Mouse (Mus musculus) left cerebral cortex, postnatal 25 days (tissue): Measurements from ENCODE around the gene Kdm4a. TPM values are rescaled to one million over a fixed set of nuclear protein-coding genes. Genes with fewer than 3 reads are reported as not detected.

ENCODE experiments used
- DNase-seq, 2 experiments: peaks; one replicate each; pipeline ENCODE4 v3.0.0; 2022; ENCODE audit warnings: low spot score in 2 of 2, mixed read lengths in 1 of 2
- intact Hi-C: fragments of 180-260 bp; cut with DNase I; formaldehyde crosslinking; loops from one replicate; pipeline ENCODE4 v1.15.1; 2025
- total RNA-seq, 2 experiments: library from RNA; stranded (reverse); gene quantifications; 2 replicates each; pipeline ENCODE4 v1.2.3; 2021

The Kdm4a gene
- total RNA-seq, 2 experiments from 2014 or later, result 38.3 to 42.2 TPM

DNA sequence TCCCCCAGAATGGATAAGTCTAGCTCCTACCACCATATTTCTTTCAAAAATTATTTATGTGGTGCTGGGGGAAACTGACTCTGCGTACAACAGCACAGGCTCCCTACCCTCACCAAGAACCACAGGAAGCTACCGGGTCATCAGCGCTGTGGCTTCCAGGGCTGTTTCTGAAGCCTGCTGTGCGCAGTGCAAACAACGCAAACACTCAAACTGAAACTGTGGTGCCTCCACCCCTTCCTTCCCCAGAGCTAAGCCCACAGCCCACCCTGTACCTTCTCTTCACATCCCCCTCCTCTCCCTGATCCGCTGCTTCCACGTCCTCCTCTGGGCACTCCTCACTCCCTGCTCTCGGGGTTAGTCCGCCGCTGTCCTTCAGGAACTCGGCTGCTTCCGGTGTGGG is 17.7 kb downstream of the Kdm4a start:
- intact Hi-C loops, result no loop called here
- DNase-seq, result no peak

GRCm38 (mm10) chr4:118157666-118158065 is 22.2 kb downstream of the Kdm4a start:
- DNase-seq, result no peak
- intact Hi-C loops, result no loop called here

- no peak for DNase-seq
- intact Hi-C loops, result no loop called here
These were observed 23.3 kb downstream of the Kdm4a start for GRCm38 (mm10) chr4:118156559-118156958.

DNA sequence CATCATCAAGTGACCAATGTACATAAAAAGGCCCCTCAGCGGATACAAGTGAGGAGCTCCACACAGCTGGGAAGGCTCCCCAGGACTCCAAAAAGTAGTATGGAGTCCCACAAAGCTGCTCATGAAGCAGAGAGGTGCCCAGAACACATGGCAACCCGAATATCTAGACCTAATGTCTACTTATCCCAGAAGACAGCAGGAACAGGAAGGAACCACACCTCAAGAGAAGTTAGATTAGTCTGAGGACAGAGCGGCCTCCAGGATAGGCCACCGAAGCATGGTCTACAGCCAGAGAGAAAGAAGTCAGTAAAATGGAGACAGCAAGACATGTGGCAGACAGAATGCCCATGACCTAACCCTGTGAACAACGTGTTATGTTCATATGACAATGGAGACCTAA is 25.0 kb downstream of the Kdm4a start:
- intact Hi-C loops, result no loop called here
- DNase-seq, result no peak

GRCm38 (mm10) chr4:118152020-118152785 is 27.6 kb downstream of the Kdm4a start:
- peak in 1 of 2 experiments; percentile 62 for DNase-seq
- intact Hi-C loops, result no loop called here

GRCm38 (mm10) chr4:118150804-118151203 is 29.0 kb downstream of the Kdm4a start:
- DNase-seq, result no peak
- intact Hi-C loops, result no loop called here

DNA sequence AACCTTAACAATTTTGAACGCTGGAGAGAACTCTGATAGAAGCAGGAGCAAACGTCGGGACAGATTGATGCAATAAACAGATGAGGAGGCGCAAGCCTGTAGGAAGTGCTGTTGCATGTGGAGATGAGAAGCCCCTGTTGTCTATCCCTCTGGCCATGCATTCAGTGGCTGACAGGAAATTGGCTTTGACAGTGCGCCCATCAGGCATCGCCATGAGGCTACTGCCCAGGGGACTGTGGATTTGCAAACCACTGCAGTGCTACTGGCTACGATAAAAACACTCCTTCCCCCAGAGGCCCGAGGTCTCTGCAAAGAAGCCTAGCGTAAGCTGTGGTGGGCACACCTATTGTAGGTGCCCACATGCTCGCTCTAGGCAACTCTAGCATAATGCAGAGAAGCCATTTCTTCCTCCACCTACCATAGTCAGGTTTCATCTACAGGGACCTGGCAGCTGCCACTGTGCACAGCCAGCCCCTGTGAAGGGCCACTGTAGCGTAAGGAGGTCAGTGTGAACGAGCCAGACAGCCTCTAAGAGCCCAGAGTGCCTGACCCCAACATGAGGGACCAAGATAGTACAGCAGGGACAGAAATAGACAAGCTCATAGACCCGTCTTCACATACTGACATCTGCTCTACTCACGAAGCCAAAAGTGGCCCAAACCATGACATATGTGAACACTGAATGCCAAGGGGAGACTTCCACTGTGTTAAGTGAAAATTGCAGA is 29.7 kb downstream of the Kdm4a start:
- intact Hi-C loops, result no loop called here
- no peak for DNase-seq

DNA sequence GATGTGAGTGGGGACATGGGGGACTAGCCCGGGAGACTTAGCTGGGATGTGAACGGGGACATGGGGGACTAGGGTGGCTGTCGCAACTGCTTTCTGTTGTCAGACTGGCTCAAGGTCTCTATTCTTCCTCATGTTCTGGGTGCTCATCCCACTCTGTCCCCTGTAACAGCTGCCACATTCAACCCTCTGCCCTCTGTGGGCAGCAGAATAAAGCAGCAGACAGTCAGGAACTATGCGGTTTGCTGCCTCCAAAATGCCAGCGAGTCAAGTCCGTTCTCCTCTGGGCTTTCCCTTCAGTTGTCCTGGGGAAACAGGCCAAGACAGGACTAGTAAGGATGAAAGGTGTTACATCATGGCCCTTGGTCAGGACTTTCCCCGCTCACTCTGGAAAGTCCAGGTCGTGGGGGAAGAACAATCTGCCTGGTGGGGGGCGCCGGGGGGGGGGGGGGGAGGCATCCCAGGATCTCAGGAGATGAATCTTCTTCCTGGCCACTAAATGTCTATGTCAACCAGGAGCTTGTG is 30.7 kb downstream of the Kdm4a start:
- intact Hi-C loops, result no loop called here
- no peak for DNase-seq

DNA sequence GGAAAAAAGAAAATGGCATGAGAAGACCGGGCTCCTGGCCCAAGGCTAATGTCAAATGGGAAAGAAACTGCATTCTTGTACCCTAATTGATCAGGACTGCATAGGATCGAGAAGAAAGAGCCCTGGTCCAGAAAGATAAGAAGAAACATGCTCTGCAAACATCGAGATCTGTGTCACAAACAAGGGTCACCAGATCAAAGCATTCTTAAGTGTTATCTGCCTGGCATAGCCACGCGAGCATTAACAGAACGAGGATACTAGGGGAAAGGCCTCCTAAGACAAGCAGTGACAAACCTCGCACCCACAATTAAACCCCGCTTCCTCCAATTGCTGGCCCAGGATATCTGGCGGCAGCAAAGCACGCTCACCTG is 31.5 kb downstream of the Kdm4a start:
- DNase-seq, result no peak
- intact Hi-C loops, result no loop called here

- DNase-seq, result peak in 1 of 2 experiments; percentile 53
- intact Hi-C loops, result no loop called here
These were observed 32.1 kb downstream of the Kdm4a start for GRCm38 (mm10) chr4:118147547-118148316.

DNA sequence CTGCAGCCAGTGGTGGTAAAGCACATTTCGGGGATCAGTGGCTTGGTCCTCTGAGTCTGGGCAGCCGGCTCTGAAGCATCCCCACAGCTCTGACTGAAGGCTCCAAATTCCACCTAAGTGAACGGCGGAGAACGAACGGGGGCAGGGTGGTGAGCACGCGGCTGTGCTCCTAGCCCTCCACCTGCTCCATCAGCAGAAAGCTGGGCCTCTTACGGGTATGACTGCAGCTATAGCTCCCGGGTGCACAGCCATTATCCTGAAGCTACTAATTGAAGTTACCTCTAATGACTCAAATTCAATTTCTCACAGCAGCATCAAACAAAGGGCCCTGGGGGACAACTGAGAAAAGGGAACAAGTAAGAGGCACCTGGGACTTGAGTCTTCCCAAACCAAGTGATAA is 32.8 kb downstream of the Kdm4a start:
- intact Hi-C loops, result no loop called here

DNA sequence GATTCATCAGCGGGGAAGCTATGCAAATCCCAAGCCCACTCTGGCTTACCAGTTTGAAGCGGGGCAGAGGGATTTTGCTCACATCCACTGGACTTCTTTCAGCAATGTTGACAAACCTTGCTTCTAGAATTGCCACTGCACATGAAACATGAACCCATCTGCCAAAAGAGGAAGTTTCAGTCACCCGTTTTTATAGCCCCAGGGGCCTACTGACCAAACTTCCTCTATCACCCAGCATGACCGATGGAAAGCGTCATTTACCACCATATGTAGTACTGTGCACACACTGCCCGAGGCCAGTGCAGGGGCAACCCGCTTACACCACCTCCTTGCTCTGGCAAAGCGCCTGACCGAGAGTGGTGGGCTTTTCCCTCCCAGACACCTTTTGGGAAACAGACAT is 35.5 kb downstream of the Kdm4a start:
- no peak for DNase-seq
- intact Hi-C loops, result no loop called here

More for the DNA sequence above, 32.8 kb downstream of the Kdm4a start:
- DNase-seq, result no peak

GRCm38 (mm10) chr4:118143679-118144078 is 36.2 kb downstream of the Kdm4a start:
- no peak for DNase-seq
- intact Hi-C loops, result no loop called here

GRCm38 (mm10) chr4:118141511-118141910 is 38.3 kb downstream of the Kdm4a start:
- DNase-seq, result no peak
- intact Hi-C loops, result no loop called here

- peak; percentile 56 to 78 for DNase-seq
- intact Hi-C loops, result loop anchor here (5.0 kb wide), 1 partner anchor 38 kb away; no protein-coding TSS in a partner anchor
These were observed 41.0 kb downstream of the Kdm4a start for GRCm38 (mm10) chr4:118138891-118139290.

- peak in 1 of 2 experiments; percentile 34 for DNase-seq
- intact Hi-C loops, result loop anchor here (5.0 kb wide), 1 partner anchor 39 kb away; no protein-coding TSS in a partner anchor
These were observed 42.0 kb downstream of the Kdm4a start for GRCm38 (mm10) chr4:118137857-118138256.

DNA sequence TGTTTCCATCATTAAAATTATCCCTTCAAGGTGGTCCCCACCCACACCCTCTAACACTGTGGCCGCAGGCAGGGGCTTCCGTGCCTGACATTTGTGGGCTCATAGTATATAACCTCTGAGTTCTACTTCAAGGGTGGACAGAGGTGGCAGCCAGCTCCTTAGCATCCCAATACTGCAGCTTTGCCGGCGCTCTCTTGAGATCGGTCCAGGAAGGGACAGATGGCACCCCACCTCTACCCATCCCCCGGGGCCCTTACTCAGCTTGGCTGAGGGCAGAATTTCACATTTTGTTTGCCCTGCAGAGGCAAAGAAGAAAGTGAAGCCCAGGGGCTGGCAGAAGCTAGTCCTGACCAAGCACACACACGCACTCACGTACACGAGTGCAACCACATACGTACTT is 42.5 kb downstream of the Kdm4a start:
- intact Hi-C loops, result loop anchor here (5.0 kb wide), 1 partner anchor 40 kb away; no protein-coding TSS in a partner anchor
- no peak for DNase-seq

GRCm38 (mm10) chr4:118135414-118135813 is 44.4 kb downstream of the Kdm4a start:
- intact Hi-C loops, result loop anchor here (5.0 kb wide), 1 partner anchor 42 kb away; no protein-coding TSS in a partner anchor
- DNase-seq, result no peak

DNA sequence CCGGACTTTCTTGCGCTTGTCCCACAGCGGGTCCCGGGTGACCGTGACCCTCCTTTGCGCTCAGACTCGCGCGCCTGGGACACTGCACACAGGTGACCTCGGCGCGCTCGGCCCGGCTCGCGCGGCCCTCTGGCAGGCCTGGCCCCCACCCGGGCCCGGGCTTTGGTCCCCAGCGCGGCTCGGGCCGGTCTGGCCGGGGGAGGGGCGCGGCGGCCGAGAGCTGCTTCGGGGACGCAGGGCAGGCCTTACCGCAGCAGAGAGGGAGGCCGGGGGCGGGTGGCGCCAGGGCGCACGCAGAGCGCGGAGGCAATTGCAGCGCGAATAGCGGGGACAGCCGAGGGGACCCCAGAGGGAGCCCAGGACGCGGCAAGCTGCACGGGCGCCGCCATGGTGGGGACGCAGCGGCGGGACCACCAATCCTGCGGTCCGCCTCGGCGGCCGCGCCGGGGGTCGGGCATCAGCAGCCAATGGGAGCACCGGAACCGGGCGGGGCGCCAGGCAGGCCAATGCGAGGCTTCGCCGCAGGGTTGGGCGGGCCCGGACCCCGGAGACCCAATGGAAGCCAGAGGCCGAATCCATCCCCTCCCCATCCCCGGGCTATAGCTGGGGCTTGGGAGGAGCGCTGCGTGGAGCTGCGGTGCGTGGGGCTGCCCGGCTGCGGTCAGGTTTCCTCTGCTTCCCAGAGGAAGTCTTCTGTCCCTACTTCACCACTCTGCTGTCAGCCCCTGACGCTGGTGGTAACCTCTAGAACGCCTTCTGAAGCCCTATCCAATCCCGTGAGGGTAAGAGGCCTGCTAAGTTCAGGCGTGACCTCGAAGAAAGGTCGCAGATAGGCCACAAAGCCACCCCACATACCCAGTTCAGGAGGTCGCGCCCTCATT is 45.1 kb downstream of the Kdm4a start, which contains the start of gene St3gal3:
TSS of gene St3gal3 (minus strand) at position 430 of the 881 bp plus-strand sequence.
- intact Hi-C loops, result loop anchor here (5.0 kb wide), 2 partner anchors 43 to 207 kb away; partner anchors contain the start of gene Artn
- peak; percentile 98 to 99 for DNase-seq
